Mouse (Mus musculus): ENCODE results near the gene Hoxc12. TPM values are rescaled to one million over a fixed set of nuclear protein-coding genes. Genes with fewer than 3 reads are reported as not detected.

The Hoxc12 gene
- polyA plus RNA-seq, 1 experiment from 2014 or later: not detected

DNA sequence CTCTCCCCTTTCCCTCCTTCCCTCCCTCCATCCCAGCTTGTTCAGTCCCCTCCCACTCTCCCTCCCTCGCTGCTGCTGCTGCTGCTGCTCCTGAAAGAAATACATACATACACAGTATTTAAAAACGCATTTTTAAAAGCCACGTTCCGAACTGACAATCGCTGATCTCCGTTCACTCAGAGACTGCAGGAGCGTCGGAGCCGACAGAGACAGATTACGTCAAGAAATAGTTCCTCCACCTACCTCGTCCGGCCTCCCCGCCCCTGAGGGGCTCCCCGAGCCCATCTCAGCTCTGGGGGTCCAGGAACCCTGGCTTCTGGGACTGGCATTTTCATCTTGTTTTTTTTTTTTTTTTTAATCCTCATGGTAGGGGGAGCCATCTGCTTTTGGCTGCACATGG is 44.4 kb downstream of the Hoxc12 start:
- H3K9ac ChIP-seq (ENCODE audit: low read depth, low read length): peak overlapping the region; percentile 99
- ATAC-seq (ENCODE audit: low FRiP score, low TSS enrichment): 0 out of 2 replicates have a peak, but pooled peaks have one; percentile 7
- peak overlapping the region; percentile 96 for H3K27ac ChIP-seq (ENCODE audit: low read depth, low read length)
- no peaks in the 10 kb centered on the region; the same call in 1 of the 2 replicates for H3K36me3 ChIP-seq (ENCODE audit: control insufficient read depth, insufficient read depth, low read length)
- H3K4me2 ChIP-seq (replicated peaks; ENCODE audit: low read depth, low read length): peak overlapping the region; percentile 89
- WGBS: 0% methylated on average over 14 of the region's 14 CpGs
- peaks cover 50% of the 10 kb centered on the region for H3K4me1 ChIP-seq (ENCODE audit: control insufficient read depth, insufficient read depth, low read length)
- peak overlapping the region; percentile 77 for H3K4me3 ChIP-seq (ENCODE audit: low read length)
- peaks cover 24% of the 10 kb centered on the region for H3K27me3 ChIP-seq (ENCODE audit: control insufficient read depth, insufficient read depth, low read length)
- no peaks in the 10 kb centered on the region for H3K9me3 ChIP-seq (ENCODE audit: control insufficient read depth, low read length)

DNA sequence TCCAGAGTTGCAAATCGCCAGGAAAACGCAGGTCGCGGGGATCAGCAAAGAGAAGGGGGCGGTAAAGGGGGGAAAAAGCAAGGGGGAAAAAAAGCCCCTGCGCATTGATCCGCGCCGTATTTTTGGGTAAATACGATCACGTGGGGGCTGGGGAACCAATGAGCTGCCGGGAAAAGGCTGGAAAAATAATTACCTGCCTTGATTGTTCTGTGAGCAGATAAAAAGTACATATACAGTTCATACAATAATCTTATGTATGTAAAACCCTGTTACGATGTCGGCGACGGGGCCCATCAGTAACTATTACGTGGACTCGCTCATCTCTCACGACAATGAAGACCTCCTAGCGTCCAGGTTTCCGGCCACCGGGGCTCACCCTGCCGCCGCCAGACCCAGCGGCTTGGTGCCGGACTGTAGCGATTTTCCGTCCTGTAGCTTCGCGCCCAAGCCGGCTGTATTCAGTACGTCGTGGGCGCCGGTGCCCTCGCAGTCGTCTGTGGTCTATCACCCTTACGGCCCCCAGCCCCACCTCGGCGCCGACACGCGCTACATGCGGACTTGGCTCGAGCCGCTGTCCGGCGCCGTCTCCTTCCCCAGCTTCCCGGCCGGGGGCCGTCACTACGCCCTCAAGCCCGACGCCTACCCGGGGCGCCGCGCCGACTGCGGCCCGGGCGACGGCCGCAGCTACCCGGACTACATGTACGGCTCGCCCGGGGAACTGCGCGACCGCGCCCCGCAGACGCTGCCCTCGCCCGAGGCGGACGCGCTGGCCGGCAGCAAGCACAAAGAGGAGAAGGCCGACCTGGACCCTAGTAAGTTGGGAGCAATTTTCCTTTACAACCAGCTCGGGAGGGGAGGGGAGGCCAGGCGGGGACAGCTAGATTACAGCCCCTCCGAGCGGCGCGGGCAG is 45.1 kb downstream of the Hoxc12 start:
- WGBS: under 1% methylated on average over 88 of the region's 88 CpGs
- no peak for ATAC-seq (ENCODE audit: low FRiP score, low TSS enrichment)
- Histone ChIP-seq H3K36me3 (ENCODE audit: control insufficient read depth, insufficient read depth, low read length) (no peaks in the 10 kb centered on the region; the same call in 1 of the 2 replicates), H3K27me3 (ENCODE audit: control insufficient read depth, insufficient read depth, low read length) (peaks cover 31% of the 10 kb centered on the region), H3K9ac (ENCODE audit: low read depth, low read length) (peak overlapping the region; percentile 99), H3K4me3 (ENCODE audit: low read length) (peak overlapping the region; percentile 77), H3K4me1 (ENCODE audit: control insufficient read depth, insufficient read depth, low read length) (peaks cover 56% of the 10 kb centered on the region), H3K9me3 (ENCODE audit: control insufficient read depth, low read length) (no peaks in the 10 kb centered on the region), H3K27ac (ENCODE audit: low read depth, low read length) (peak overlapping the region; percentile 96), H3K4me2 (replicated peaks; ENCODE audit: low read depth, low read length) (peak overlapping the region; percentile 89)

DNA sequence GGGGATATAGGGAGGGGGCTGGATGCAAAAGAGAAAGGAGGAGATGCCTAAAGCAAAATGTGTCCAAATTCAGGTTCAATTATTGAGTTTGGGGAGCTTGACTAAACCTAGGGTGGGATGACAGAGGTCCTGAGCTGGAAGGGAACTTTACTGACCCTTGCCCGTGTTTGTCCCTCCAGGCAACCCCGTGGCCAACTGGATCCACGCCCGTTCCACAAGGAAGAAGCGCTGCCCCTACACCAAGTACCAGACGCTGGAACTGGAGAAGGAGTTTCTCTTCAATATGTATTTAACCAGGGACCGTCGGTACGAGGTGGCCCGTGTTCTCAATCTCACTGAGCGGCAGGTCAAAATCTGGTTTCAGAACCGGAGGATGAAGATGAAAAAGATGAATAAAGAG is 47.2 kb downstream of the Hoxc12 start:
- peak overlapping the region; percentile 99 for H3K9ac ChIP-seq (ENCODE audit: low read depth, low read length)
- no peaks in the 10 kb centered on the region; the same call in 1 of the 2 replicates for H3K36me3 ChIP-seq (ENCODE audit: control insufficient read depth, insufficient read depth, low read length)
- H3K4me1 ChIP-seq (ENCODE audit: control insufficient read depth, insufficient read depth, low read length): peaks cover 61% of the 10 kb centered on the region
- H3K27ac ChIP-seq (ENCODE audit: low read depth, low read length): peak overlapping the region; percentile 42; the same call in 1 of the 2 replicates
- H3K4me2 ChIP-seq (replicated peaks; ENCODE audit: low read depth, low read length): peak overlapping the region; percentile 89
- H3K27me3 ChIP-seq (ENCODE audit: control insufficient read depth, insufficient read depth, low read length): peaks cover 33% of the 10 kb centered on the region; the same call in 1 of the 2 replicates
- WGBS: 6% methylated on average over 12 of the region's 12 CpGs
- peak overlapping the region; percentile 77 for H3K4me3 ChIP-seq (ENCODE audit: low read length)
- ATAC-seq (ENCODE audit: low FRiP score, low TSS enrichment): no peak
- no peaks in the 10 kb centered on the region for H3K9me3 ChIP-seq (ENCODE audit: control insufficient read depth, low read length)

DNA sequence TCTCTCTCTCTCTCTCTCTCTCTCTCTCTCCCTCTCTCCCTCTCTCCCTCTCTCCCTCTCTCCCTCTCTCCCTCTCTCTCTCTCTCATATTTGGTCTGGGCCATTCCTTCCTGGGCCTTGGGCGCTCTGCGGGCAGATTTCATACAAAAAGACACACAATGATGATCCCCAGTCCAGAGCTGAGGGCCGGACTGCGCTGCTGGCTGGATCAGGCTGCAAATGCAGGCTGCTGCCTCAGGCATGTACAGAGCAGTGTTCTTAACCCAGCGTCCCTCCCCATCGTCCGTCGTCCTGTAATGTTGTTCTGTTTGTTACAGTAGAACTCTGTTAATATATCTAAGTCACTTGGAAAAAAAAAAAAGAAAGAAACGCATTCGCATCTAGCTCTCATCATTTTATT is 48.0 kb downstream of the Hoxc12 start:
- peak overlapping the region; percentile 89; the same call in 1 of the 2 replicates for H3K4me2 ChIP-seq (replicated peaks; ENCODE audit: low read depth, low read length)
- H3K4me1 ChIP-seq (ENCODE audit: control insufficient read depth, insufficient read depth, low read length): peaks cover 58% of the 10 kb centered on the region

DNA sequence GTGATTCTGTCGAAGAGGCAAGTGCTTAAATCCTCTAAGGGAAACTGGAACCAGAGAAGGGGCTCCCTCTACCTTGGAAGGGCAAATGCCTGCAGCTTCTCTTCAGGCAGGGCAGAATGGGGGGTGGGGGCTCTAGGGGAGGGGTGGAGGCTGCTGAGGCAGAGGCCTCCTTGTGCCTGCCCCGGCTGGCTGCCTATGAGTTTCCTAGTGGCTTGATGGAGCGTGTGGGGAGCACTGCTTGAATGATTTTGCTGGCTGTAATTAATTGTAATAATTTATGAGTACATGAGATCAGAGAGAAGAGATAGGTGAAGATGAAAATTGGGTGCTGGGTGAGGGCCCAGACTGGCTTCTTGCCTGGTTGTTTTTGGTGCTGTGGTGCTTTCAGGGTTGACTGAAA is 48.4 kb downstream of the Hoxc12 start:
- peak; percentile 14; the same call in 1 of the 2 replicates for ATAC-seq (ENCODE audit: low FRiP score, low TSS enrichment)
- Histone ChIP-seq H3K27me3 (ENCODE audit: control insufficient read depth, insufficient read depth, low read length) (peaks cover 34% of the 10 kb centered on the region; the same call in 1 of the 2 replicates), H3K4me1 (ENCODE audit: control insufficient read depth, insufficient read depth, low read length) (peaks cover 58% of the 10 kb centered on the region), H3K27ac (ENCODE audit: low read depth, low read length) (peak overlapping the region; percentile 67), H3K4me3 (ENCODE audit: low read length) (peak overlapping the region; percentile 77; the same call in 1 of the 2 replicates), H3K36me3 (ENCODE audit: control insufficient read depth, insufficient read depth, low read length) (no peaks in the 10 kb centered on the region; the same call in 1 of the 2 replicates), H3K9me3 (ENCODE audit: control insufficient read depth, low read length) (no peaks in the 10 kb centered on the region), H3K4me2 (replicated peaks; ENCODE audit: low read depth, low read length) (peak overlapping the region; percentile 89; the same call in 1 of the 2 replicates), H3K9ac (ENCODE audit: low read depth, low read length) (peak overlapping the region; percentile 99; the same call in 1 of the 2 replicates)
- 12% methylated on average over 3 of the region's 3 CpGs for WGBS

More for the DNA sequence above, 48.0 kb downstream of the Hoxc12 start:
- H3K4me3 ChIP-seq (ENCODE audit: low read length): peak overlapping the region; percentile 77; the same call in 1 of the 2 replicates
- WGBS: 11% methylated on average over 10 of the region's 10 CpGs
- peak overlapping the region; percentile 99; the same call in 1 of the 2 replicates for H3K9ac ChIP-seq (ENCODE audit: low read depth, low read length)
- no peaks in the 10 kb centered on the region; the same call in 1 of the 2 replicates for H3K36me3 ChIP-seq (ENCODE audit: control insufficient read depth, insufficient read depth, low read length)
- peaks cover 34% of the 10 kb centered on the region; the same call in 1 of the 2 replicates for H3K27me3 ChIP-seq (ENCODE audit: control insufficient read depth, insufficient read depth, low read length)
- no peak for ATAC-seq (ENCODE audit: low FRiP score, low TSS enrichment)
- no peaks in the 10 kb centered on the region for H3K9me3 ChIP-seq (ENCODE audit: control insufficient read depth, low read length)
- peak overlapping the region; percentile 67 for H3K27ac ChIP-seq (ENCODE audit: low read depth, low read length)

DNA sequence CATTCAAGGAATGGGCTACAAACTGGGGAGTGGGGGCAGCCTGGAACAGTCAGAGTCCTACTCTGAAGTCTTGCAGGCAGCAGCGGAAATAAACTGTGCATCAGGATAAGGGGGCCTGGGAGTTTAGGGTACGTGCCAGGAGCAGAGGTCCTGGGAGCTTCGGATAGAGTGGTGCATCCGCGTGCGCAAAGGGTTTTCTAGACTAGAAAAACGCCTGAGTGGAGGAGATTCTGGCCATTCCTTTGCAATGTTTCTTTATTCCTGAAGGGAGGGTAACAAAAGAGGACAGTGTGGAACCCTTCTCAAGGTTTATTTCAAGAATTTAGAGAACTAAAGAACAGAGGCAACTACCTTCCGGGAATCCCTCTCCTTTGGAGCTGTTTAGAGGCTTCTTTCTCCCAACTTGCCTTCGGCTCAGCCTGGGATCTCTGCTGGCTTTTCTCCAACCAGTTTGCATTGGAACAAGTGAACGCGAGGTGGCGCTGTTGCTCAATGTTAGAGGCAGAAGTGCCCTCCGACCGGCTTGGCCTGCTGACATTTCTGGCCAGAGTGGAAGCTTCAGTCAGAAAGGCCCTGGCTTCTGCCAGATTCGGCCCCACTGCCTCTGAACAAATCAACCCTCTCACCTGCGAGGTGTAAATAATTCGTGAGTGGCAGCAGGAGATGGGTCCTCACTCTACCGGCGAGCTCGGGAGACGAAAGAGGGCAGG is 50.7 kb downstream of the Hoxc12 start:
- H3K9me3 ChIP-seq (ENCODE audit: control insufficient read depth, low read length): no peaks in the 10 kb centered on the region
- ATAC-seq (ENCODE audit: low FRiP score, low TSS enrichment): peak; percentile 15
- no peaks in the 10 kb centered on the region; the same call in 1 of the 2 replicates for H3K36me3 ChIP-seq (ENCODE audit: control insufficient read depth, insufficient read depth, low read length)
- WGBS: 5% methylated on average over 21 of the region's 21 CpGs
- peak overlapping the region; percentile 69 for H3K27ac ChIP-seq (ENCODE audit: low read depth, low read length)
- peak overlapping the region; percentile 19 for H3K4me2 ChIP-seq (replicated peaks; ENCODE audit: low read depth, low read length)
- H3K27me3 ChIP-seq (ENCODE audit: control insufficient read depth, insufficient read depth, low read length): peaks cover 42% of the 10 kb centered on the region
- H3K4me3 ChIP-seq (ENCODE audit: low read length): no peak overlapping the region
- peak overlapping the region; percentile 28; the same call in 1 of the 2 replicates for H3K9ac ChIP-seq (ENCODE audit: low read depth, low read length)
- peaks cover 73% of the 10 kb centered on the region for H3K4me1 ChIP-seq (ENCODE audit: control insufficient read depth, insufficient read depth, low read length)

DNA sequence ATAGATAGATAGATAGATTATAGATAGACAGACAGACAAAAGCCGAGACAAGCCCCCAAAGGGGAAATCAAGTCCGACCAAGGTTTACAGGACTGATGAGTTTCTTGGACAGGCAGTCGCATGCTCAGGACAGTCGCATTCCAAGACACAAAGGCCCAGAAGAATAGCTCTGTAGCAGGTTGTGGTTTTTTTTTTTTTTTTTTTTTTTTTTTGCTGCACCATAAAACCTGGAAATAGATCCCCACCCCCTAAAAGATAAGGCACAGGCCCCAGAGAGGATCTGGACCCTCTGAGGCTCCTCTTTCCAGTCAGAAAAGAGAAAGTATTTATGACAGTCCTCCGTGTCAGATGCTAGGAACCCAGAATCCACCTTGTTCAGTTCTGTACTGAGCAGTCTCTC is 51.5 kb downstream of the Hoxc12 start:
- Histone ChIP-seq H3K36me3 (ENCODE audit: control insufficient read depth, insufficient read depth, low read length) (no peaks in the 10 kb centered on the region; the same call in 1 of the 2 replicates), H3K4me1 (ENCODE audit: control insufficient read depth, insufficient read depth, low read length) (peaks cover 72% of the 10 kb centered on the region), H3K27me3 (ENCODE audit: control insufficient read depth, insufficient read depth, low read length) (peaks cover 40% of the 10 kb centered on the region), H3K9me3 (ENCODE audit: control insufficient read depth, low read length) (no peaks in the 10 kb centered on the region), H3K27ac (ENCODE audit: low read depth, low read length) (no peak overlapping the region), H3K4me3 (ENCODE audit: low read length) (no peak overlapping the region), H3K9ac (ENCODE audit: low read depth, low read length) (no peak overlapping the region), H3K4me2 (replicated peaks; ENCODE audit: low read depth, low read length) (no peak overlapping the region)
- ATAC-seq (ENCODE audit: low FRiP score, low TSS enrichment): no peak
- WGBS: 40% methylated on average over 5 of the region's 5 CpGs
